Mouse (Mus musculus) heart, embryonic 10.5 days (tissue): ENCODE measurements at regions not wholly inside any gene's neighbourhood (a gene's known extent, or its start where the extent isn't known, plus 50 kb on each side); places are given as distances from the start of the nearest gene placed in this dataset.

Experiments used
- DNase-seq: peaks from one replicate; pipeline ENCODE4 v3.0.0-alpha.2; 2017; ENCODE audit warnings: low spot score
- H3K27ac ChIP-seq: fragments of 300-500 bp; sonication (generic); 2 replicates; pipeline ENCODE4 v1.5.1; 2016; ENCODE audit warnings: mild to moderate bottlenecking
- H3K27me3 ChIP-seq: fragments of 300-500 bp; sonication (generic); 2 replicates; pipeline ENCODE4 v1.6.1; 2016; ENCODE audit warnings: mild to moderate bottlenecking; ENCODE audit not compliant: poor library complexity, insufficient read depth, severe bottlenecking
- H3K36me3 ChIP-seq: fragments of 300-500 bp; sonication (generic); 2 replicates; pipeline ENCODE4 v1.6.1; 2016; ENCODE audit warnings: mild to moderate bottlenecking, moderate library complexity
- H3K4me1 ChIP-seq: fragments of 300-500 bp; sonication (generic); 2 replicates; pipeline ENCODE4 v1.6.1; 2016; ENCODE audit warnings: mild to moderate bottlenecking
- H3K4me3 ChIP-seq: fragments of 300-500 bp; sonication (generic); 2 replicates; pipeline ENCODE4 v1.5.1; 2016; ENCODE audit warnings: mild to moderate bottlenecking, moderate library complexity
- H3K9me3 ChIP-seq: fragments of 300-500 bp; sonication (generic); 2 replicates; pipeline ENCODE4 v1.6.1; 2016; ENCODE audit warnings: mild to moderate bottlenecking, moderate library complexity
- WGBS: fragments of 180-500 bp; shearing (Covaris S2); methylation state at CpG from one replicate; pipeline ENCODE4 v1.1.7; 2016; 5-methylcytosine and 5-hydroxymethylcytosine counted together

GRCm38 (mm10) chr15:88533354-88533753 lies 66.7 kb upstream of the Zdhhc25 start:
- H3K4me1 ChIP-seq, result no peaks in the 10 kb centered on the region
- WGBS, result 74% methylated on average over 7 of the region's 7 CpGs
- H3K9me3 ChIP-seq, result no peaks in the 10 kb centered on the region
- no peaks in the 10 kb centered on the region for H3K27me3 ChIP-seq
- H3K36me3 ChIP-seq, result no peaks in the 10 kb centered on the region
- H3K4me3 ChIP-seq, result no peak overlapping the region
- no peak overlapping the region for H3K27ac ChIP-seq
- DNase-seq, result no peak

- H3K36me3 ChIP-seq, result no peaks in the 10 kb centered on the region
- no peaks in the 10 kb centered on the region for H3K27me3 ChIP-seq
- DNase-seq, result no peak
- H3K4me3 ChIP-seq, result no peak overlapping the region
- no peaks in the 10 kb centered on the region for H3K9me3 ChIP-seq
- no peak overlapping the region for H3K27ac ChIP-seq
- WGBS, result 58% methylated on average over 2 of the region's 2 CpGs
- H3K4me1 ChIP-seq, result no peaks in the 10 kb centered on the region
Observed at GRCm38 (mm10) chr15:88535516-88535915, 64.6 kb upstream of the Zdhhc25 start.

GRCm38 (mm10) chr15:88537190-88537589 lies 62.9 kb upstream of the Zdhhc25 start:
- no peak overlapping the region for H3K4me3 ChIP-seq
- H3K4me1 ChIP-seq, result no peaks in the 10 kb centered on the region
- no peaks in the 10 kb centered on the region for H3K9me3 ChIP-seq
- no peak overlapping the region for H3K27ac ChIP-seq
- no peaks in the 10 kb centered on the region for H3K36me3 ChIP-seq
- DNase-seq, result no peak
- 23% methylated on average over 10 of the region's 10 CpGs for WGBS
- no peaks in the 10 kb centered on the region for H3K27me3 ChIP-seq

- Histone ChIP-seq H3K9me3 (no peaks in the 10 kb centered on the region), H3K4me1 (no peaks in the 10 kb centered on the region), H3K27ac (no peak overlapping the region), H3K4me3 (no peak overlapping the region), H3K27me3 (no peaks in the 10 kb centered on the region), H3K36me3 (no peaks in the 10 kb centered on the region)
- no peak for DNase-seq
- WGBS, result 73% methylated on average over 2 of the region's 2 CpGs
Observed at GRCm38 (mm10) chr15:88542567-88542966, 57.5 kb upstream of the Zdhhc25 start.

GRCm38 (mm10) chr15:88544216-88544615 lies 55.9 kb upstream of the Zdhhc25 start:
- Histone ChIP-seq H3K4me1 (no peaks in the 10 kb centered on the region), H3K36me3 (no peaks in the 10 kb centered on the region), H3K9me3 (no peaks in the 10 kb centered on the region), H3K27ac (no peak overlapping the region), H3K4me3 (no peak overlapping the region), H3K27me3 (no peaks in the 10 kb centered on the region)
- DNase-seq, result no peak
- WGBS, result 75% methylated on average over 5 of the region's 5 CpGs

- H3K4me1 ChIP-seq, result no peaks in the 10 kb centered on the region
- no peak for DNase-seq
Observed at GRCm38 (mm10) chr15:88548261-88548660, 51.8 kb upstream of the Zdhhc25 start.

More at GRCm38 (mm10) chr15:88548261-88548660, 51.8 kb upstream of the Zdhhc25 start:
- WGBS, result 55% methylated on average over 6 of the region's 6 CpGs
- H3K27ac ChIP-seq, result no peak overlapping the region
- H3K36me3 ChIP-seq, result no peaks in the 10 kb centered on the region
- no peaks in the 10 kb centered on the region for H3K27me3 ChIP-seq
- no peaks in the 10 kb centered on the region for H3K9me3 ChIP-seq
- no peak overlapping the region for H3K4me3 ChIP-seq
